Mouse (Mus musculus) right cerebral cortex, postnatal 10 days (tissue): ENCODE data around the gene 1810049J17Rik.
"Not testable (repeated sequence)": the region's sequence is repeated elsewhere in the genome, so short reads cannot be mapped to it uniquely, and the experiment has no call there.

Experiments used
- DNase-seq, 2 experiments: peaks; one replicate each; pipeline ENCODE4 v3.0.0; 2021; ENCODE audit warnings: low spot score in 2 of 2

1810049J17Rik gene

DNA sequence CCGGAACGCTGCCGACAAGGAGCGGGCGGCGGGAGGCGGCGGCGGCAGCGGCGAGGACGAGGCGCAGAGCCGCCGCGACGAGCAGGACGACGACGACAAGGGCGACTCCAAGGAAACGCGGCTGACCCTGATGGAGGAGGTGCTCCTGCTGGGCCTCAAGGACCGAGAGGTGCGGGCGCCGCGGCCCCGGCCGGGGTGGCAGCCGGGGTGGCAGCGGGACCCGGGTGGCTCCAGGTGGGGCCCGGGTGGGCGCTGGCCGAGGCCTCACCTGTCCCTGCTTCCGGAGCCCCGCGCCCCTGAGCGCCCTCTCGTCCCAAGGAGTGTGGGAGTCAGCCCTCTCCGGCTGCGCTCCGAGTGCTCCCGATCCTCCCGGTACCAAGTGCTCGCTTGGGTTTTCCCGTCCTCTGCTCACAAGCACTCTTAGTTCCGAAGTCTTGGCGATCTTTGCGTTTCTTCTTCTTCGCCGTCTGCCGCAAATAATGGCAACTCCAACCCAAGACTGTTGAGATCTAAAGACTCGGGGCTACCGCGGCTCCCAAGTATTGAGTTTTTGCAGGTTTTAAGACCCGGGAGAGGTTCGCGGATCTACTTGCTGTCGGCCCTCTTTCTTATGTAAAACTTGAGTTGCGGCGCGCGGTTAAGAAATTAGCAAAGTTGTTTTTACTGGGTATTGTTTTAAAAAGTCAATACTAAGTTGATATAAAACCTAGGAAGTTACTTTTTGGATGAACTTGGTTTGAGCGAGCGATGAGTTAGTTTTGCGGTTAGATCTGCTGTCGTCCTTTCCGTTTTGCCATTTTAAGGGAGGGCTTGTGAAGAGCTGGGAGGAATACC is at the start of gene 1810049J17Rik:
1810049J17Rik (minus strand) TSS at position 112 of the 834 bp plus-strand sequence.
- DNase-seq = peak in 1 of 2 experiments; percentile 38

DNA sequence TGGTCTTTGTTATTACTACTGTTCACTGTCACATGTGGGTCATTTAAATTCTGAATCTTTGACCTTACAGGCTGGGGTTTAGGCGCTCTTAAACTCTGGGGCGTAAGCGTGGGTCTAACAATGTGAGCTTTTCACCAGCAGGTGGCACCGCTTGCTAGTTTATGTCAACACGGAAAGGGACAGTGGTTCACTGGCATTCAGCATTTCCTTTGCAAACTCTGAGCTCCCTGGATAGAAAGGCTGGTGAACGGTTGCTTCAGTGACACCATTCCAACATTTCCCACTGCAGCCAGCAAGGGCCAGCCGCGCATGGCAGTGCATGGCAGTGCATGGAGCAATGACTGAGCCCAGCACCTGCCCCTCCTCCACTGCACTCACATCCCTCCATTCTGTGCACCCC is 49.5 kb upstream of the 1810049J17Rik start:
- peak; percentile 79 to 86 for DNase-seq

DNA sequence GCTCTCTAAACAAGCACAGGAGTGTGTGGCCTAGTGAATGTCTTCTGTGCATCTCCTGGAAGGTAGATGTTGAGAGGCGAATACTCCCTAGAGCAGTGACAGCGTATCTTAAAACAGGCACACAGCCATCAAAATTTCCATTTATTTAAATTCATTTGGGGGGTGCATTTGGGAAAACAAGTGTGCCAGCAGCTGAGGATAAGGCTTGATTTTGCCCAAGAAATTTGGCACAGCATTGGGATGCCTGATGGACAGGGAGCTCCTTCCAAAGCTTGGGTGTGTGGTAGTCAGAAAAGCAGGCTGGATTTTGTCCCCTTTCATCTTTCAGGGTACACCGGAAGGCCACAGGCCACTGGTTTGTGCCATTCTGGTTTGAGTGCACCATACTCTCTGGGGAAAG is 48.4 kb upstream of the 1810049J17Rik start:
- DNase-seq = no peak

DNA sequence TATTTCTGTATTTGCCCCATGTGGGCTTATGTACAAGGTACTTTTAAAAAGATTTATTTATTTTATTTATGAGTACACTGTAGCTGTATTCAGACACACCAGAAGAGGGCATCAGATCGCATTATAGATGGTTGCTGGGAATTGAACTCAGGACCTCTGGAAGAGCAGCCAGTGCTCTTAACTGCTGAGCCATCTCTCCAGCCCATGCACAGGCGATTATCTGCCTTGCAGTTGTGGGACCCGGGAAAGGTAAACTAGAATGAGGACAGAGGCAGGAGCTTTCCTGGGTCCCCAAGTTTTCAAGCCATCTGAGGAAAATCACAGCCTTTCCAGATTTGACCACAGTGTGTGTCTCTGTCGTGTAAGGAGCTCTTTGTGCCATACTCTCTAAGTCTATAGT is 47.2 kb upstream of the 1810049J17Rik start:
- DNase-seq = no peak

DNA sequence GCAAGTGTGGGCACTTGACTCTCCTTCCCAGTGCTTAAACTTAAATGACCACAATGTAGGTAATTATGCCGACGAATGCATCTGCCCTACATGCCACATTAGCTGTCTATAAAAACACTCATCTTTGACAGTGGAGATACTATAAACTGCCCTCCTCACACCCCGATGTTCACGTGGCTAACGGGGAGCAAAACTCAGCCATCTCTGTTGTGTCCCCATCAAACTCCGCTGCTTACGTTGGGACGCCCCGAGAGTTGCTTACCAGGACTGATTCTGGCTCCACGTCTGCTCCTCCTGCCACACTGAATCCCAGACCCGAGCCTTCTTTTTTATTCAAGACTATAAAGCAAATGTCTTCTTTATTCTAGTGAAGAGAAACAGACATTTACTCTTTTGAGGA is 46.7 kb upstream of the 1810049J17Rik start:
- no peak for DNase-seq

DNA sequence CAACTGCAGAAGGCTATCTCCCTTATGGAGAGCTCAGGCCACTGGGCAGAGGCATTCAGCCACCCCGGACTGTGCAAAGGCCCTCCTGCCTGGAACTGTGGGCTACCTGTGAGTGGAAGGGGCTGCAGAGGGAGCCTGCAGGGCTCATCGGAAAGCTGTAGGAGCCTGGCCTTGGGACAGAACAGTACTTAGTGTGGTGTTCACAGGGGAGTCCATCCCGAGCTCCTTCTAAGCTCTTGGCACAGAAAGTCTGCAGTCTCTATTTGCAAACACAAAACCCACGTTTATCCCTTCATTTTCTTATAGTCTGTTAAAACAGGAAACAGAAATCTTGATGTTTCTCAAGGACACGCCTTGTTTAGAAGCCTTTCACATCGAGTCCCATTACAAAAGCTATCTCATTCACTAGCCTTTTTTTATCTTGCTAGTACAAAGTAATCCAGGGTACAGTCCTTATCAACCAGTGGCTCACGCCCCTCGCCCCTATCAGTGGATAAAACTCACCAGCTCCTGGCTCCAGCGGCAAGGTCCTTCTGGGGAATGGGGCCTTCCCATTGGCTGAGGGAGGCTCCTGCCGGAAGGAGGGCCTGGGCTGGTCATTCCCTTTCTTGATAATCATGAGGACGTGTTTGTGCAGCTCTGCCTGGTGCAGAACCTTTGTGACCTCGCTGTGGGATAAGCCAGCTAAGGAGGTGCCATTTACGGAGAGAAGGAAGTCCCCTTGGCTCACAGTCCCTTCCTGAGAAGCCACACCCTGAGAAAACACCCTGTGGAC is 45.8 kb upstream of the 1810049J17Rik start:
- DNase-seq = no peak

DNA sequence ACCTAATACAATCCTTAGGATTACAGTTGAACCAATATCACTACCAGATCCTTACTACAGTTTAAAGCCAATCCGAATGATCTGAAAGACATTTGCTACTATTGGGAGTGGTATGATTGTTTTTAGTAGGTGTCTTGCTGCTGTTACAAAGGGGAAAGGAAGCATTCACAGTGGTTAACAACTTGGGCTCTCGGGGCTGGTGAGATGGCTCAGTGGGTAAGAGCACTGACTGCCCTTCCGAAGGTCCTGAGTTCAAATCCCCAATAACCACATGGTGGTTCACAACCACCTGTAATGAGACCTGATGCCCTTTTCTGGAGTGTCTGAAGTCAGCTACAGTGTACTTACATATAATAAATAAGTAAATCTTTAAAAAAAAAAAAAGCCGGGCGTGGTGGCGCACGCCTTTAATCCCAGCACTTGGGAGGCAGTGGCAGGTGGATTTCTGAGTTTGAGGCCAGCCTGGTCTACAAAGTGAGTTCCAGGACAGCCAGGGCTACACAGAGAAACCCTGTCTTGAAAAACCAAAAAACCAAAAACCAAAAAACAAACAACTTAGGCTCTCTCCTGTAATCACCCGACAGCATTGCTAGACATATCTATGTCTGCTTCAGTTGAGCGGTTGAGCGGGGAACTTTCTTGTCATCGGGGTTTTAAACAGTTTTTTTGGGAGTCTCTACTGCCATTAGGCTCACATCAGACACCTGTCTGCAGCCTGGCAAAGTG is 45.0 kb upstream of the 1810049J17Rik start:
- not testable (repeated sequence) for DNase-seq

DNA sequence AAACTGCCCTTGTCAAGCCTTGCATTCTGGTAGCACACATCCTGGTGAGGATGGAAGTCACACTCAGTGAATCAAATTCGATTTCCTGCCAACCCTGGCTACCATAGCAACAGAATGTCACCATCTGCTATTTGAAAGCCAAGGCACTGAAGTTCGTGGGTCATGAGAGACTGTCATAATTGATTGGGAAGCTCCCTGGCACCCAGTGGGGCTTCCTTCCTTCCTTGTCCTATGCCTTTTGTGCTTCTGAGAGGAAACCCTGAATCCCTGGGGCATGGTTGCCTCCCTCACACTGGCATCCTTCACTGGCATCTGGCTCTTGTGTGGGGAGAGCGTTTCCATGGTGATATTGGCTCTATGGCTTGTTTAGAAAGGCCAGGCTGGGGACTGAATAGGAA is 44.4 kb upstream of the 1810049J17Rik start:
- DNase-seq = peak; percentile 76 to 85

DNA sequence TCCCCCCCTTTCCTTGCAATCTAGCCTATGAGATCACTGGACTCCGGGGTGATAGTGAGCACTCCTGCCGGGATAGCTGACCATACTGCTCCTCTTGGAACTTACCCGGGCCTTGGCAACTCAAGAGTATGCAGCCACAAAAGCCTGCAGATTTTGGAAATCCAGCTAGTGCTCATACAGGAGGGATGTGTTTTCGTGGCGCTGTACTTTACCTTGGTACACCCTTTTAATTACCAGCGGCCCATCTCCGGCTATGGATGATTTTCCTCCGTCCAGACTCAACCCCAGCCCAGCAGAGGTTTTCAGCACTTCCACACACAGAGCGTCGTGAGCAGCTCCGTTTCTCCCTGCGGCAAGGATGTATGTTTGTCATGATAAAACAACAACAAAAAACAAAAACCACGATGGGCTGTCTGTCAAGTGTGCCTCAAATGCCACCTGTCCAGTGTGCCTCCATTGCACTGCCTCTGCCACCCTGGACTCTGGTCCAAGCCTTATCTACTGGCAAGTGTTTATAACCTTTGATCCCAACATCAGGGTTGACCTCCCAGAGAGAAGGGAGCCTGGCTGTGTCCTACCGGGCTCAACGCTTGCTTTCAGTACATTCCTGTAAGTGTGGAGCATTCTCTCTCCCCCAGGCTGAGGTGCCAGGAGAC is 43.8 kb upstream of the 1810049J17Rik start:
- no peak for DNase-seq

DNA sequence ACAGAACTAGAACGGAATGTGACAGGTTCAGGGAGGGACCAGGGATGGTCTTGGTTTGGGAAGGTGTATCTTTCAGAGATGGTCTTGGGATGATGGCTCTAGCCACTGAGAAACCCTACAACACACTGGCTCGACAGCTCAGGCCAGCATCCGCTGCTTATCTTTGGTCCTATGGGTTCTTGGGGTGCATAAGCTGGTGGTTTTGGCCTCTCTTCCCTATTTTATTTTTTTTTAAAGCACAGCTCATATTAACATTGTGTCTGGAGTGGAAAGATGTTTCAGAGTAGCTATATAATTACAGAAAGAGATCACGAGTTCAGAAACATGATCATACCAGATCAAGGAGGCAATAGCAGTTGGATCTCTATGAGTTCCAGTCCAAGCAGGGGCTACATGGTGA is 42.4 kb upstream of the 1810049J17Rik start:
- no peak for DNase-seq

DNA sequence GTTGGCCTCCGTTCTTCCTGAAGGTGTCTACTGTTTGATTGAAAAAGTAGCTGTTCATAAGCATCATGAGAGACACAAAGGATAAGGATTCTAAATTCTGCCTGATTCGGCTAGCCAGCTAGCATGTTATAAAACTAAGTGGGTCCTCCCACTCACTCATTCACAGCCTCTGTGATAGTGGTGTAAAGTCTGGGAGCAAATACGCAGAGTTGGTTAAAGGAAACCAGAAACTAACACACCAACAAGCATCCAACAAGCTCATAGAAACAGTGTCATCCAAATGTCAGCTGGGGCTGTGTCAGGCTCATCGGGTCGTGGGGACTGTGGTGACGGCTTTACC is 41.0 kb upstream of the 1810049J17Rik start:
- no peak for DNase-seq

DNA sequence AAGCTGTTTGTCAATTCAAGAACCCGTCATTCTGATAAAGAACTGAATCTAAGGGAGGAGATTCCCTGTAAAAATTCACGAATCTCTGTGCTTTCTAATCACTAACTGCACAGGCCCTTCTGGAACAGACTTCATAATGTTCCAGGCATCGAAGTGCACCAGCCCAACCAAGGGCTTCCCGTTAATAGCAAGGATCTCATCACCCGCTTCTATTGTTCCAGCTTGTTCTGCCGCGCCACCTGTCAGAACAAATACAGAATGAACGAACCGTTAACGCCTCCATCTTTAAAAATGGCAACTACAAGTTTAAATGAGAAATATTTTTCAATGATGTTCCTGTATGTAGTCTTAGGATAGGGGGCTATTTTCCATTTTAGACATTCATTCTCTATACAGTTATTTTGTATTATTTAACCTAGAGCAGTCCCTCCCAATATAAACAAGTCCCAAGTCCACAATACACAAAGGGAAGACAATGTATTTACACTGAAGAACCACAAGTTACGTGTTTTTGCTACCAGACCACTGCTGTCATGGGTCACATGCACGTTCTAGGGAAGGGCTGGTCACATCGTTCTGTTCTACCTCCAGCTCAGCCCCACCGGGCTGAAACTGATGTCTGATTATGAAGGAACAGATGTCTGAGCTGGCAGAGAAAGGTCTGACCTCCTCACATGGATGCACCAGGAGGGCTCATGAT is 40.5 kb upstream of the 1810049J17Rik start:
- DNase-seq = no peak

DNA sequence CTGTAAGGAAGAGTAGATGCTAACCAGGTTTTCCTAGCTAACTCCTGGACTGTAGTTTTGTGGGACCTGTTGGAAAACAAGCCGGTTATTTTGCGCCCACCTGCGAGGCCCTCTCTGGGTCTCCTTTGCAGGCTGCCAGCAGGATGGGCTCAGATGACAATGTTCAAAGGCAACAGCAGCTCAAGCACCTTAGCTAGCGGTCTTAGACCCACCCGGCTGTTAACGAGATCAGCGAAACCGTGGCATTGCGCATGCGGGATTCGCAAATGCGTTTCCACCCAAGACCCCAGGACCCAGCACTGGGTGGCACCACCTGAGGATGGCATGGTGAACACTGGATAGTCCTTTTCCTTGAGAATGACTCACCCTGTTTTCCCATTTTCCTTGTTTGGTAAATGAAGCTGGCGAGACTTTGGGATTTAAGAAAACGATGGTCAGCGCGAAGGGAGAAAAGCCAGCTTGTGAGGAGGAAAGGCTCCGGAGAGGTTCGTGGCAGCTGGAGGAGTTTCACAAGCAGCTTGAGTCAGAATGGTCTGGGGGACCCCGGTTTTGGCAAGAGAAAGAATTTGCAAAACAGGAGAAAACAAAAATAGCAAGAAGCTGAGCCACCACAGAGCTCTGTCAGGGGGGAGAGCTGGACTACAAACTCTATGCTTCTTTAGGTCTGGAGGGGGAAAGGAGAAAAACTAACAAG is 39.0 kb upstream of the 1810049J17Rik start:
- DNase-seq = no peak

DNA sequence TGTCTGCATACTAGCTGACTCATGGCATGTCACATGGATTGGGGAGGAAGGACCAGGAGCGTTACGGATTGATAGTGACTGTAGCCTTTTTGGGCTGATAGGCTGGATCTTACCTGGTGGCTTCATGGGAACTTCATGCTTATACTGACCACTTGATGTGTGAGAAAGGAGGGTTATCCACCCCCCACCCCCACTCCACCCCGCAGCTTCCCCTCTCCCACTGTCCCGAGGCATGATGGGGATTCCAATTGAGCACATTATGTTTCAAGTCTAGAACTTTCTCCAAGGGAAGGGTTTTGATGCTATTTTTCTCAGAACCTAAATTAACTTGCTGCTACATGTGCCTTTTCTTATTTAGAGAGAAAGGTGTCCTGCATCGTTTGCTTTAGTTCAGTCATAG is 36.7 kb upstream of the 1810049J17Rik start:
- no peak for DNase-seq

DNA sequence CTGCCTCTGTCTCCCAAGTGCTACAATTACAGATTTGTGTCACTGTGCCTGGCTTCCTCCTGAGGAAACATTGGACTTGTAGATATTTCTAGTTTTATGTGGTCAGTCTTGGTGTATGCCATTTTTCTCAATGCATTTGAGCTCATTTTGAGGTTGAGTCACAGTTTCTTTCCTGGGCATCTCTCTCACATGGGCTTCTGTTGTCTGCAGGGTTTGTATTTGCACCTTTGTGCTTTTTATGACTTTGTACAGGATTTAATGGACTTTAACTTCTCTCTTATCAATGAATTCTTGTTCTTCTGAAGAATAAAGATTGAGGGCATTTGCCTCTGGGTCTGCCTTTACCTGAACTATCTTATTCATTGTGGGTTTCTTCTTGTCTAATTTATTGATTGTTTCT is 35.8 kb upstream of the 1810049J17Rik start:
- no peak for DNase-seq

DNA sequence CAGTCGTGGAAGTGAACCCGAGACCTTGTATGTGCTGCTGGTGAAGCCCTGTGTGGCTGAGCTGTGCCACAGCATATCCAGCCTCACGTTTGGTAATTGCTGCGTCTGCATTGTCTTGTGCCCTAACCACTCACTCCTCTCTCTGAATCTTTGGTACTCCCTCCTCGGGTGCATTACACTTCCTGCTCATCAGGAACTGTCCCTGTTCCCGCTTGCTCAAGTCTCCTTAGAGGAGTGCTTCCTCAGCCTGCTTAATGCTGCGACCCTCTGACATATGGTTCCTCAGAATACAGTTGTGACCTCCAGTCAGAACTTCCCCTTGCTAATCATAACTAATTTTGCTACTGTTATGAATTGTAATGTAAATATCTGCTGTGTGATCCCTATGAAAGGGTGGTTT is 34.2 kb upstream of the 1810049J17Rik start:
- DNase-seq = peak in 1 of 2 experiments; percentile 20

DNA sequence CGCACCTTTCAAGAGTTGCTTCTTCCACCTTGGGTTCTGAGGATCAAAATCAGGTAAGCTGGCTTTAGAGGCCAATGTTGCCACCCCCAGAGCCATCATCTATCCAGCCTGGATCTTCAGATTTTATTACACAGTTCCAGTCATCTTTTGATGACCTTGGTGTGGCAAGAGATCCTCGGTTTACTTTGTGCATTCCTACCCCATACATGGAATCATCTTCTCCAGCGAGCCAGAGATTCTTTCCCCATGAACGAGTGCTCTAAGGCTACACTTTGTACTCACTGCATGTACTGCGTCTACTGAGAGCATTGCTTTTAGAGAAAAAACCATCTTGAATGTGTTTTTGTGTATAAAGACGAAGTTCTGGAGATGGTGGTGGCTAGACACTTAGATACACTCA is 33.6 kb upstream of the 1810049J17Rik start:
- DNase-seq = no peak

DNA sequence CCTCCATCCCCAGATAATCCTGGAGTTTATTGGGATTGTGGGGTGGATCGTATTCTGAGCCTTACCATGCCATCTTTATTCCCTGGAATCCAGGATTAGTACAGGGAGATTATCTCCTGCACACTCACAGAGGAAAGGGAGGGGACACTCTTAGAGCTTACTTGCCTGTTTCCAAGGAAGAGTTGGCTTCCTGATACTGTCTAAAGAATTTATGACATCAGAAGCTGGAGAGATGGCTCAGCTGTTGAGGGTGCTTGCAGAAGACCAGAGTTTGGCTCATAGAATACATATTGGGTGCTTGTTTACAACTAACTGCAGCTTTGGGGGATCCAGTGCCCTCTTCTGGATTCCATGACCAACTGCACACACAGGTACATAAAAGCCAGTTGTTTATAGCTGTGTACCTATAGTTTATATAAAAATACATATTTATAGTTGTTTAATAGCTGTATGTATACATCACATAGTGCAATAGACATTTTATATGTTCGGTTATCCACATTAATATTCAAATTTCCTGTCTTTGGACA is 32.6 kb upstream of the 1810049J17Rik start:
- no peak for DNase-seq

DNA sequence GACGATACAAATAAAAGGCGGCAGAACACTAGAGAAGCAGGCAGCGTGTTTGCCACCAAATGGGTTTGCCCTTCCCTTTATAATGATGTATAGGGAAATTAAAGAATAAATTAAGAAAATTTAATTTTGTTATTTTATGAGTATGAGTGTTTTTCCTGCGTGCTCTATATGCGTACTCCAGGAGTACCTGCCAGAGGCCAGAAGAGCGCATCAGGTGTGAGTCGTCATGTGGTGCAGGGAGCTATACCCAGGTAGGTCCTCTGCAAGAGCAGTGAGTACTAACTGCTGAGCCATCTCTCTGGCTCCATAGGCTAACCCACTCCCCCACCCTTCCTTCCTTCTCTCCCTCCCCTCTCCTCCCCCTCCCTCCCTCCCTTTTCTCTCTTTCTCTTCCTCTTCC is 29.8 kb upstream of the 1810049J17Rik start:
- DNase-seq = no peak

DNA sequence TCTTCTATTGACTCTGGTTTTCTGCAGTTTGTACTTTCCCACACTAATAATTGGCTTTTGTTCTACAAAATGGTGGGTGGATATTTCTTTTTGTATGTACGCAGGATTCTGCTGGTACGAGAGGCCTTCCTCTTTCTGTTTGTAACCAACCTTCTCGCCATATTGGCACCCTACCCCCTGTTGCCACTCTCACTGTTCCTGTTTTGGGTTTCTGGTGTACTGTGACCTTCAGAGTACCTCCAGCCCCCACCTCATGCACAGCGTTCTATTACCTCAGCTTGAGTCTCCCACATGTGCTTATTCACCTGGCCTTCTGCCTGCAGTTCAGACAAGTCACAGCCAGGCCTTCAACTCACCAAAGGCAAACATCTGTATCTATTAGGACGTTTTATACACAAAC is 28.1 kb upstream of the 1810049J17Rik start:
- no peak for DNase-seq
